8 mouse cellular contexts compared by ENCODE assay signal in genomic region chr9:106203990-106204851, GRCm38 (mm10). TPM values are rescaled to one million over a fixed set of nuclear protein-coding genes. Genes with fewer than 3 reads are reported as not detected.
DNase-seq lines count a peak whose midpoint lies in the region; ATAC-seq and TF ChIP-seq lines count a peak whose summit lies in the region.

No protein-coding gene starts in this region.

- WGBS in kidney, postnatal 0 days, result 48% methylated on average over 7 of the region's 7 CpGs
- WGBS in embryonic facial prominence, embryonic 15.5 days, result 72% methylated on average over 7 of the region's 7 CpGs
- 62% methylated on average over 7 of the region's 7 CpGs for WGBS in intestine, embryonic 15.5 days
- 86% methylated on average over 7 of the region's 7 CpGs for WGBS in midbrain, embryonic 13.5 days

- peak overlapping the region; percentile 62 for H3K4me2 ChIP-seq in kidney, postnatal 0 days (ENCODE audit: low read length)
- peak overlapping the region; percentile 60 for H3K4me2 ChIP-seq in embryonic facial prominence, embryonic 15.5 days (replicated peaks)
- H3K4me2 ChIP-seq in intestine, embryonic 15.5 days (replicated peaks), result peak overlapping the region; percentile 66
- peak overlapping the region; percentile 59 for H3K4me2 ChIP-seq in midbrain, embryonic 13.5 days (replicated peaks)

- H3K36me3 ChIP-seq in kidney, postnatal 0 days (ENCODE audit: insufficient read depth, low read length), result no peaks in the 10 kb centered on the region
- 0 out of 2 replicates have a peak, but pooled peaks cover 5% of the 10 kb centered on the region for H3K36me3 ChIP-seq in embryonic facial prominence, embryonic 15.5 days
- H3K36me3 ChIP-seq in intestine, embryonic 15.5 days, result no peaks in the 10 kb centered on the region
- H3K36me3 ChIP-seq in midbrain, embryonic 13.5 days, result peaks cover 8% of the 10 kb centered on the region

- no peak overlapping the region for H3K27ac ChIP-seq in kidney, postnatal 0 days
- H3K27ac ChIP-seq in embryonic facial prominence, embryonic 15.5 days (replicated peaks), result no peak overlapping the region; the same call in 1 of the 2 replicates
- no peak overlapping the region for H3K27ac ChIP-seq in intestine, embryonic 15.5 days
- no peak overlapping the region for H3K27ac ChIP-seq in midbrain, embryonic 13.5 days

- H3K9me3 ChIP-seq in kidney, postnatal 0 days (replicated peaks; ENCODE audit: low read length), result no peaks in the 10 kb centered on the region
- H3K9me3 ChIP-seq in embryonic facial prominence, embryonic 15.5 days (replicated peaks), result no peaks in the 10 kb centered on the region
- H3K9me3 ChIP-seq in intestine, embryonic 15.5 days, result no peaks in the 10 kb centered on the region
- no peaks in the 10 kb centered on the region for H3K9me3 ChIP-seq in midbrain, embryonic 13.5 days

- H3K27me3 ChIP-seq in kidney, postnatal 0 days (ENCODE audit: insufficient read depth, low read length), result no peaks in the 10 kb centered on the region
- H3K27me3 ChIP-seq in embryonic facial prominence, embryonic 15.5 days, result no peaks in the 10 kb centered on the region
- no peaks in the 10 kb centered on the region for H3K27me3 ChIP-seq in intestine, embryonic 15.5 days (replicated peaks)
- peaks cover 8% of the 10 kb centered on the region; the same call in 1 of the 2 replicates for H3K27me3 ChIP-seq in midbrain, embryonic 13.5 days

- TF ChIP-seq CTCF in kidney, postnatal 0 days (IDR thresholded peaks at IDR 0.05; ENCODE audit: low read depth), result no peak

- no peak overlapping the region for H3K9ac ChIP-seq in kidney, postnatal 0 days (ENCODE audit: low read depth, low read length)
- H3K9ac ChIP-seq in embryonic facial prominence, embryonic 15.5 days, result no peak overlapping the region
- H3K9ac ChIP-seq in intestine, embryonic 15.5 days, result peak overlapping the region; percentile 68; the same call in 1 of the 2 replicates
- H3K9ac ChIP-seq in midbrain, embryonic 13.5 days (replicated peaks), result peak overlapping the region; percentile 83; the same call in 1 of the 2 replicates

- peak overlapping the region; percentile 57; the same call in 1 of the 2 replicates for H3K4me3 ChIP-seq in kidney, postnatal 0 days (replicated peaks; ENCODE audit: low read depth, low read length)
- H3K4me3 ChIP-seq in embryonic facial prominence, embryonic 15.5 days (replicated peaks), result peak overlapping the region; percentile 67
- peak overlapping the region; percentile 64 for H3K4me3 ChIP-seq in intestine, embryonic 15.5 days (replicated peaks)
- peak overlapping the region; percentile 68 for H3K4me3 ChIP-seq in midbrain, embryonic 13.5 days (replicated peaks)

- DNase-seq in kidney, postnatal 0 days (ENCODE audit: low spot score), result no peak
- DNase-seq in kidney, postnatal 14 days, result no peak
- peak; percentile 59 for DNase-seq in NIH3T3 (ENCODE audit: low read depth)
- DNase-seq in c-Kit-positive CD71-positive TER-119-positive erythroid progenitor cells, embryonic 14.5 days (ENCODE audit: low spot score), result no peak

- H3K4me1 ChIP-seq in kidney, postnatal 0 days (replicated peaks; ENCODE audit: insufficient read depth, low read length), result peaks cover 18% of the 10 kb centered on the region
- peaks cover 34% of the 10 kb centered on the region for H3K4me1 ChIP-seq in embryonic facial prominence, embryonic 15.5 days
- peaks cover 29% of the 10 kb centered on the region for H3K4me1 ChIP-seq in intestine, embryonic 15.5 days (replicated peaks)
- peaks cover 43% of the 10 kb centered on the region for H3K4me1 ChIP-seq in midbrain, embryonic 13.5 days (replicated peaks)

- no peak for ATAC-seq in kidney, postnatal 0 days (replicated peaks; ENCODE audit: low FRiP score, low read depth)
- ATAC-seq in embryonic facial prominence, embryonic 15.5 days (ENCODE audit: insufficient number of reproducible peaks, low FRiP score, low TSS enrichment, low read depth), result no peak
- ATAC-seq in intestine, embryonic 15.5 days, result no peak
- no peak for ATAC-seq in midbrain, embryonic 13.5 days
- no peak for ATAC-seq in frontal cortex, adult (ENCODE audit: low TSS enrichment)

RNA-seq across cellular contexts. Expression of gene Twf2, which starts 1.3 kb away (rescaled TPM):
- polyA plus RNA-seq in kidney, postnatal 0 days (2015; fragmentation: Nextera tagmentation; extraction: Ambion mirVana), result 44.0 and 51.1 TPM in 2 replicates
- polyA plus RNA-seq in embryonic facial prominence, embryonic 15.5 days (2015; fragmentation: Nextera tagmentation; extraction: Ambion mirVana), result 57.2 and 64.1 TPM in 2 replicates
- 51.5 and 52.5 TPM in 2 replicates for polyA plus RNA-seq in intestine, embryonic 15.5 days (2015; fragmentation: Nextera tagmentation; extraction: Ambion mirVana)
- 52.2 and 53.3 TPM in 2 replicates for polyA plus RNA-seq in midbrain, embryonic 13.5 days (2015; fragmentation: Nextera tagmentation; extraction: Ambion mirVana)

RNA-seq across cellular contexts. Expression of gene Ppm1m, which starts 4.7 kb away (rescaled TPM):
- 33.2 and 35.5 TPM in 2 replicates for polyA plus RNA-seq in kidney, postnatal 0 days (2015; fragmentation: Nextera tagmentation; extraction: Ambion mirVana)
- 55.8 and 57.1 TPM in 2 replicates for polyA plus RNA-seq in embryonic facial prominence, embryonic 15.5 days (2015; fragmentation: Nextera tagmentation; extraction: Ambion mirVana)
- polyA plus RNA-seq in intestine, embryonic 15.5 days (2015; fragmentation: Nextera tagmentation; extraction: Ambion mirVana), result 30.4 and 31.7 TPM in 2 replicates
- polyA plus RNA-seq in midbrain, embryonic 13.5 days (2015; fragmentation: Nextera tagmentation; extraction: Ambion mirVana), result 16.7 and 16.9 TPM in 2 replicates

RNA-seq across cellular contexts. Expression of gene Tlr9, which starts 18.2 kb away (rescaled TPM):
- polyA plus RNA-seq in kidney, postnatal 0 days (2015; fragmentation: Nextera tagmentation; extraction: Ambion mirVana), result 0.06 and 0.07 TPM in 2 replicates
- 0.07 and 0.28 TPM in 2 replicates for polyA plus RNA-seq in embryonic facial prominence, embryonic 15.5 days (2015; fragmentation: Nextera tagmentation; extraction: Ambion mirVana)
- 0.16 and 0.19 TPM in 2 replicates for polyA plus RNA-seq in intestine, embryonic 15.5 days (2015; fragmentation: Nextera tagmentation; extraction: Ambion mirVana)
- not detected in 2 replicates for polyA plus RNA-seq in midbrain, embryonic 13.5 days (2015; fragmentation: Nextera tagmentation; extraction: Ambion mirVana)

RNA-seq across cellular contexts. Expression of gene Wdr82, which starts 33.5 kb away (rescaled TPM):
- polyA plus RNA-seq in kidney, postnatal 0 days (2015; fragmentation: Nextera tagmentation; extraction: Ambion mirVana), result 16.9 and 18.5 TPM in 2 replicates
- polyA plus RNA-seq in embryonic facial prominence, embryonic 15.5 days (2015; fragmentation: Nextera tagmentation; extraction: Ambion mirVana), result 22.3 and 24.2 TPM in 2 replicates
- 16.5 and 19.0 TPM in 2 replicates for polyA plus RNA-seq in intestine, embryonic 15.5 days (2015; fragmentation: Nextera tagmentation; extraction: Ambion mirVana)
- polyA plus RNA-seq in midbrain, embryonic 13.5 days (2015; fragmentation: Nextera tagmentation; extraction: Ambion mirVana), result 36.0 and 42.5 TPM in 2 replicates

RNA-seq across cellular contexts. Expression of gene Alas1, which starts 44.2 kb away (rescaled TPM):
- 142 and 152 TPM in 2 replicates for polyA plus RNA-seq in kidney, postnatal 0 days (2015; fragmentation: Nextera tagmentation; extraction: Ambion mirVana)
- 107 and 109 TPM in 2 replicates for polyA plus RNA-seq in embryonic facial prominence, embryonic 15.5 days (2015; fragmentation: Nextera tagmentation; extraction: Ambion mirVana)
- 110 TPM in 2 replicates for polyA plus RNA-seq in intestine, embryonic 15.5 days (2015; fragmentation: Nextera tagmentation; extraction: Ambion mirVana)
- 91.5 and 93.6 TPM in 2 replicates for polyA plus RNA-seq in midbrain, embryonic 13.5 days (2015; fragmentation: Nextera tagmentation; extraction: Ambion mirVana)

Comparison
In these comparisons a context has a peak if more than half of its experiments do, and no peak if none do; other contexts are left out.
1. H3K9ac ChIP-seq: peak in intestine, embryonic 15.5 days (single experiment) and midbrain, embryonic 13.5 days (single experiment); none in kidney, postnatal 0 days (single experiment) and embryonic facial prominence, embryonic 15.5 days (single experiment).
2. Peak in every context shown above with its lines, with median percentiles within 50 percentile points of each other: H3K4me2 ChIP-seq and H3K4me3 ChIP-seq.